Mouse (Mus musculus) cortical plate, adult 2 months (tissue): ENCODE data around the gene Mettl21a.

ENCODE experiments used
- CTCF ChIP-seq: fragments of 200-500 bp; IDR thresholded peaks from 2 replicates; pipeline ENCODE4 v1.5.1; 2011; ENCODE audit warnings: mild to moderate bottlenecking, control low read depth, low read length; ENCODE audit not compliant: insufficient read depth; ENCODE audit errors: extremely low read depth
- POLR2A ChIP-seq: fragments of 200-500 bp; IDR thresholded peaks from 2 replicates; pipeline ENCODE4 v1.6.1; 2011; ENCODE audit warnings: mild to moderate bottlenecking, low read length, control low read depth; ENCODE audit not compliant: insufficient read depth; ENCODE audit errors: extremely low read depth

GRCm38 (mm10) chr1:64617715-64617984 is 608 bp upstream of the Mettl21a start:
- TF ChIP-seq CTCF (peak; percentile 55), POLR2A (no peak)
